Mouse (Mus musculus) G1E (cell line): ENCODE results near the gene Crybg1.

Experiments used
- CTCF ChIP-seq: IDR thresholded peaks from 2 replicates; pipeline ENCODE4 v1.5.1; 2012; ENCODE audit warnings: low read depth, low read length, inconsistent platforms, mixed read lengths
- GATA1 ChIP-seq: IDR thresholded peaks from 2 replicates; pipeline ENCODE4 v1.6.1; 2012; ENCODE audit warnings: borderline replicate concordance, low read length, inconsistent platforms, mixed read lengths

DNA sequence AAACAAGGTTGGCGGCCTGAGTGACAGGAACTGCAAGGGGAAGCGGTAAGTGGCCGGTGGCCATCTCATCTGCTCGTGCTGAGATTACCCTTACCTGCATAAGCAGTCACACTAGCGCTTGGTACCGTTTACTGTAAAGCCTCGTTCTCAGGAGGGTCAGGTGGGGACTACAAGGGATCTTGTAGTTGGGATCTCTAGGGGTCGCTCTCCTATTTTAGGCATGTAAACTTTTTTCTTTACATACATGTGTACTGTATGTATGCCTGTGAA, 237.8 kb downstream of the Crybg1 start:
- TF ChIP-seq CTCF (no peak), GATA1 (no peak)
